Mouse (Mus musculus) kidney, adult 2 months (tissue): ENCODE results near the gene Trim8. TPM values are rescaled to one million over a fixed set of nuclear protein-coding genes. Genes with fewer than 3 reads are reported as not detected.

Source experiments
- DNase-seq: peaks from one replicate; pipeline ENCODE4 v3.0.0; 2021
- H3K27ac ChIP-seq: fragments of 200-500 bp; 2 replicates; pipeline ENCODE4 v1.5.1; 2012; ENCODE audit warnings: low read depth, low read length, control low read depth, inconsistent platforms; ENCODE audit not compliant: insufficient read depth
- H3K27me3 ChIP-seq: fragments of 200-500 bp; replicated peaks from 2 replicates; pipeline ENCODE4 v1.6.1; 2012; ENCODE audit warnings: mild to moderate bottlenecking, moderate library complexity, low read length, inconsistent platforms; ENCODE audit not compliant: control insufficient read depth, insufficient read depth
- H3K36me3 ChIP-seq: fragments of 200-500 bp; 2 replicates; pipeline ENCODE4 v1.6.1; 2012; ENCODE audit warnings: mild to moderate bottlenecking, moderate library complexity, low read length, inconsistent platforms; ENCODE audit not compliant: control insufficient read depth, insufficient read depth
- H3K4me1 ChIP-seq: fragments of 200-500 bp; 2 replicates; pipeline ENCODE4 v1.6.1; 2011; ENCODE audit warnings: low read length; ENCODE audit not compliant: control insufficient read depth, insufficient read depth
- H3K4me3 ChIP-seq: fragments of 200-500 bp; 2 replicates; pipeline ENCODE4 v1.5.1; 2011; ENCODE audit warnings: mild to moderate bottlenecking, low read depth, low read length, control low read depth; ENCODE audit not compliant: insufficient read depth
- CTCF ChIP-seq: fragments of 200-500 bp; conservative IDR thresholded peaks from 2 replicates; pipeline ENCODE4 v1.5.1; 2011; ENCODE audit warnings: low read depth, mild to moderate bottlenecking, control low read depth, low read length, moderate library complexity, mixed read lengths; ENCODE audit not compliant: insufficient read depth, insufficient read length
- POLR2A ChIP-seq: fragments of 200-500 bp; IDR thresholded peaks from one replicate; pipeline ENCODE4 v1.6.1; 2011; ENCODE audit warnings: low read depth, low read length, control low read depth
- WGBS: fragments of 180-500 bp; shearing (Covaris S2); methylation state at CpG from one replicate; pipeline ENCODE4 v1.1.7; 2018; 5-methylcytosine and 5-hydroxymethylcytosine counted together
- polyA plus RNA-seq: library from polyadenylated mRNA; depleted of rRNA; stranded (reverse); fragments of >200 nt; gene quantifications from 2 replicates; pipeline ENCODE4 v1.2.3, GENCODE M21; 2012

The Trim8 gene
- polyA plus RNA-seq, 1 experiment = 43.6 TPM

- TF ChIP-seq CTCF (no peak), POLR2A (no peak)
- no peak overlapping the region for H3K27ac ChIP-seq
- no peak for DNase-seq
- no peaks in the 10 kb centered on the region for H3K36me3 ChIP-seq
- peaks cover 18% of the 10 kb centered on the region for H3K4me1 ChIP-seq
- no peaks in the 10 kb centered on the region for H3K27me3 ChIP-seq
- WGBS = 73% methylated on average over 3 of the region's 3 CpGs
- no peak overlapping the region for H3K4me3 ChIP-seq
These were observed 34.4 kb upstream of the Trim8 start for GRCm38 (mm10) chr19:46467051-46467503.

GRCm38 (mm10) chr19:46470364-46471240 lies 30.9 kb upstream of the Trim8 start:
- WGBS = 23% methylated on average over 17 of the region's 17 CpGs
- Histone ChIP-seq H3K27ac (peak overlapping the region; percentile 41), H3K27me3 (no peaks in the 10 kb centered on the region), H3K4me1 (peaks cover 15% of the 10 kb centered on the region), H3K36me3 (no peaks in the 10 kb centered on the region), H3K4me3 (no peak overlapping the region)
- DNase-seq = no peak
- TF ChIP-seq CTCF = no peak
- no peak for TF ChIP-seq POLR2A

- Histone ChIP-seq H3K4me3 (no peak overlapping the region), H3K36me3 (no peaks in the 10 kb centered on the region), H3K4me1 (peaks cover 10% of the 10 kb centered on the region; the same call in 1 of the 2 replicates), H3K27me3 (no peaks in the 10 kb centered on the region), H3K27ac (peak overlapping the region; percentile 41)
- TF ChIP-seq POLR2A = no peak
- TF ChIP-seq CTCF = no peak
- DNase-seq = no peak
- WGBS = 22% methylated on average over 10 of the region's 10 CpGs
These were observed 30.0 kb upstream of the Trim8 start for GRCm38 (mm10) chr19:46471324-46472093.

GRCm38 (mm10) chr19:46477432-46477845 lies 24.1 kb upstream of the Trim8 start:
- WGBS = 51% methylated on average over 10 of the region's 10 CpGs
- H3K36me3 ChIP-seq = no peaks in the 10 kb centered on the region
- no peaks in the 10 kb centered on the region for H3K27me3 ChIP-seq
- no peak for TF ChIP-seq CTCF
- no peak for TF ChIP-seq POLR2A
- DNase-seq = peak; percentile 65
- peak overlapping the region; percentile 61; the same call in 1 of the 2 replicates for H3K27ac ChIP-seq
- H3K4me3 ChIP-seq = no peak overlapping the region
- H3K4me1 ChIP-seq = peaks cover 11% of the 10 kb centered on the region

GRCm38 (mm10) chr19:46478242-46478641 lies 23.3 kb upstream of the Trim8 start:
- DNase-seq = peak; percentile 61
- H3K4me3 ChIP-seq = no peak overlapping the region
- H3K4me1 ChIP-seq = peaks cover 19% of the 10 kb centered on the region
- TF ChIP-seq CTCF (no peak), POLR2A (no peak)
- H3K36me3 ChIP-seq = no peaks in the 10 kb centered on the region
- H3K27ac ChIP-seq = peak overlapping the region; percentile 61
- H3K27me3 ChIP-seq = no peaks in the 10 kb centered on the region
- WGBS = 66% methylated on average over 4 of the region's 4 CpGs

- DNase-seq = peak; percentile 87
- H3K27me3 ChIP-seq = no peaks in the 10 kb centered on the region
- H3K4me1 ChIP-seq = peaks cover 23% of the 10 kb centered on the region
- WGBS = 37% methylated on average over 5 of the region's 5 CpGs
- no peaks in the 10 kb centered on the region for H3K36me3 ChIP-seq
- no peak overlapping the region for H3K4me3 ChIP-seq
- peak overlapping the region; percentile 61 for H3K27ac ChIP-seq
- TF ChIP-seq CTCF (no peak), POLR2A (no peak)
These were observed 22.7 kb upstream of the Trim8 start for GRCm38 (mm10) chr19:46478826-46479225.
